Mouse (Mus musculus): Measurements from ENCODE around the gene Mttp.

DNA sequence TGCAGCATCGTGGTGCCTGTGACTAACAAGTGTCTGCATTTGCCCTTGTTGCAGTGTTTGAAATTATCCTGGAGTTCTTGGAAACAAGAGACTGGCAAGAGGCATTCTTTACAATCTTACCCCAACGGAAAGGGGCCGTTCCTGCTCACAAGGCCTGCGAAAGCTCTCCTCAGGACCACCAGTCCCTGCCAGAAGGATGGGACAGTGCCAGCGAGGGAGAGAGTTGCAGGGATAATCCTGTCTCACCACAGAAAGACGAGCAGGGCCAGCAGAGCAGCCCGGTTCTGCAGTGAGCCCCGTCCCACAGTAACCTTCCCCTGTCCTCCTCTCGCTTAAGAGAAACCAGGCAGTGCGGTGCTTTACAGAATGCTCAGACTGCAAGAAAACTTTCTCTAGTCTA lies 11.9 kb upstream of the Mttp start:
- TF ChIP-seq CTCF (IDR thresholded peaks at IDR 0.05; ENCODE audit: borderline replicate concordance, control insufficient read depth, extremely low read depth, insufficient read depth, low read length, poor library complexity) (no peak), POLR2A (IDR thresholded peaks at IDR 0.05; ENCODE audit: control insufficient read depth, extremely low read depth, insufficient read depth, low read length, poor library complexity) (no peak)
